In the genomic region with DNA sequence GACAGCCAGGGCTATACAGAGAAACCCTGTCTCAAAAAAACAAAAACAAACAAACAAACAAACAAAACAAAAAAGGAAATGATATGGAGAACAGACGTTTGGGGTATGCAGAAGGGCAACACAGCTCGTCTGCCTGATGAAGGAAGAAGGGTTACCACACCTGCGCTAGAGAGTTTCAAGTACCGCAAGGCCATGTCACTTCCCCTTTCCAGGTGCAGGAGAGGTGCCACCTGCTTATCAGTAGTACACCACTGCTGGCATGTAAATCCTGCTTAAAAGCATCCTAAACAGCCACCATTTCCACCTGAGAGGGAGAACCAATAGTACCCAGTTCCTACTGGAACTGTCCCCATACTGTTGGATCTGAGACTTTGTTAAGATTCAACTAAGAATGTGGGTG, we compare ENCODE assay signal across 16 mouse cellular contexts. TPM values are rescaled to one million over a fixed set of nuclear protein-coding genes. Genes with fewer than 3 reads are reported as not detected.
"Had no signal": no experiment of that assay in that cellular context is flagged by ENCODE, and none has a peak within 500 bp of the region (broad histone marks: within the 10 kb centered on the region; RNA-seq: fewer than 3 reads in every experiment).

No protein-coding gene starts in this region.

- H3K9ac ChIP-seq: liver, embryonic 13.5 days; midbrain, embryonic 12.5 days; midbrain, embryonic 15.5 days; neural tube, embryonic 12.5 days; neural tube, embryonic 15.5 days had no signal

- ATAC-seq: midbrain, embryonic 15.5 days had no signal

- H3K27ac ChIP-seq: liver, embryonic 13.5 days; midbrain, embryonic 12.5 days; midbrain, embryonic 15.5 days; neural tube, embryonic 12.5 days; neural tube, embryonic 15.5 days; stomach, postnatal 0 days had no signal

- H3K4me2 ChIP-seq: liver, embryonic 13.5 days; midbrain, embryonic 12.5 days; midbrain, embryonic 15.5 days; neural tube, embryonic 12.5 days; neural tube, embryonic 15.5 days had no signal

- H3K9me3 ChIP-seq: liver, embryonic 13.5 days; midbrain, embryonic 12.5 days; midbrain, embryonic 15.5 days; neural tube, embryonic 12.5 days; neural tube, embryonic 15.5 days had no signal

- H3K4me1 ChIP-seq: liver, embryonic 13.5 days; midbrain, embryonic 12.5 days; midbrain, embryonic 15.5 days; neural tube, embryonic 12.5 days; neural tube, embryonic 15.5 days had no signal

- H3K4me3 ChIP-seq: liver, embryonic 13.5 days; midbrain, embryonic 12.5 days; midbrain, embryonic 15.5 days; neural tube, embryonic 12.5 days; neural tube, embryonic 15.5 days had no signal

- DNase-seq: kidney, adult 9 months; kidney, postnatal 14 days; kidney, postnatal 4 days; liver, embryonic 13.5 days; lung, adult 2 months; lung, postnatal 14 days; lung, postnatal 4 days; thymus, adult 2 months; thymus, postnatal 14 days; thymus, postnatal 4 days had no signal

- H3K27me3 ChIP-seq: liver, embryonic 13.5 days; midbrain, embryonic 12.5 days; midbrain, embryonic 15.5 days; neural tube, embryonic 12.5 days; neural tube, embryonic 15.5 days had no signal

RNA-seq across cellular contexts. Expression of a gene that starts 42.7 kb away (rescaled TPM):
- total RNA-seq: liver, adult 2 months had no signal
- polyA plus RNA-seq: liver, adult 2 months had no signal
